Mouse (Mus musculus): ENCODE data around the gene Kcnd2. TPM values are rescaled to one million over a fixed set of nuclear protein-coding genes. Genes with fewer than 3 reads are reported as not detected.
"Not testable (repeated sequence)": the region's sequence is repeated elsewhere in the genome, so short reads cannot be mapped to it uniquely, and the experiment has no call there.

The Kcnd2 gene
- 0.06 and 0.11 TPM in 2 replicates for polyA plus RNA-seq (2012; rRNA removed)

DNA sequence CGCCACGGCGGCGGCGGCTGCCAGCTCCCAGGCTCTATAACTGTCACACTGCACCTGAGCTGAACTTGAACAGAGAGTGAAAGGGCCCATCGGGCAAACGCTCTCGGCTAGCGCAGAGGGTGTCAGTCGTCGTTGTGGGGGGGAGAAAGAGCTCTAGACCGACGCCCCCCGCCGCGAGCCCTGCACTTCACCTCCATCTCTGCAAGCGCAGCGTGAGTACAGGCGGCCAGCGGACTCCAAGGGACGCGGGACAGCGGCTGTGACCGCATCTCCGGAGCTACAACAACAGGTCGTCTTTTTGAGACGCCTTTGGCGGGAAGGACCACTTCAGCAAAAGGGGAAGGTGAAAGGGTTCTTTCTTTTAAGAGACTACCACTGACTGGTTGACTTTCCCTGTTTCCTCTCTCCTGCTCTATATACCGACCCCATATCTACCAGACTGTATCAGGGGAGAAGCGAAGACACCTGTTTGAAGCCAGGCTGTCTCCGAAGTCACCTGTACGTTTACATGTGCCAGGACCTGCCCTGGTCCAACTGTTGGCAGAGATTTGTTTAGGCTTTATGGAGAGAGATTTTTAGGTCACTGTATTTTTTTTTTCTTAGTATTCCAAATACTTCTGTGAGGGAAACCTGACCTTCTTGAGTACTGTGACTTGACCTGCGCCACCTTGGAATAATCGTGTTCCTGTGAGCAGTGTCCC is at the start of gene Kcnd2:
Gene Kcnd2, plus strand, starts transcription at position 13 of the 701 bp plus-strand sequence.
- DNase-seq (ENCODE audit: low spot score), result no peak

DNA sequence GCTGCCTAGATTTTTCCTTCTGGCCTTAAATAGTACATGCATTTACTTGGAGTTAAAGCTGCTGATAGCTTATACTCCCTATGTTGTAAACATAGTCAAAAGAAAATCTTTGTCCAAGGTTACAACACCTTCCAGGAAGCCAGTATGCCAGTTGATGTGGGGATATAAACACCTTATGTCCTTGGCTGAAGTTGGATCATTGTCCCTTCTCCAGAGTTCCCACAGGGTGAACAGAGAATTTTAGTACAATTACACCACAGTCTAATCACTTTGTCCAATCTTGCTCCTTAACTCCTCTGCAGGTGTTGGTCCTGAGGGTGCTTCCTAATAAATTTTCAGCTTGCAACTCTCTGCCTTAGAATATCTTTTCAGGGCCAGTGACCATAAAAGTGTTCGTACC is 48.7 kb upstream of the Kcnd2 start:
- DNase-seq (ENCODE audit: low spot score), result no peak

DNA sequence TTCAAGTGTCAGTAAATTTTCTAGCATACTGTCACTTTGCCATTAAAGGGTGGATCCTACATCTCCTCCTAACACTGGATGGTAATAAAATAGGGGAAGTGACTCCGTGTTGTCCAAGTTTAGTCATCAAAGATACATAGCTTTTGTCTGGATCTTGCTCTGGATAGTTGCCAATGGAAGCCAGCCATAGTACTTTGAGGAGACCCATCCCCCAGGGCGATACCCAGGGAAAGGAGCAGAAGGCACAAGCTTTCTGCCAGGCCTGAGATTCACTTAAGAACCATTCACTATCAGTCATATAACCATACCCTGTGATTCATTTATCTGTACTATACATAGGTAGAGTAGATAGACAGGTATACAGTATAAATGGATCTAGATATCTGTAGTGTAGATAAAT is 20.0 kb upstream of the Kcnd2 start:
- no peak for DNase-seq (ENCODE audit: low spot score)

DNA sequence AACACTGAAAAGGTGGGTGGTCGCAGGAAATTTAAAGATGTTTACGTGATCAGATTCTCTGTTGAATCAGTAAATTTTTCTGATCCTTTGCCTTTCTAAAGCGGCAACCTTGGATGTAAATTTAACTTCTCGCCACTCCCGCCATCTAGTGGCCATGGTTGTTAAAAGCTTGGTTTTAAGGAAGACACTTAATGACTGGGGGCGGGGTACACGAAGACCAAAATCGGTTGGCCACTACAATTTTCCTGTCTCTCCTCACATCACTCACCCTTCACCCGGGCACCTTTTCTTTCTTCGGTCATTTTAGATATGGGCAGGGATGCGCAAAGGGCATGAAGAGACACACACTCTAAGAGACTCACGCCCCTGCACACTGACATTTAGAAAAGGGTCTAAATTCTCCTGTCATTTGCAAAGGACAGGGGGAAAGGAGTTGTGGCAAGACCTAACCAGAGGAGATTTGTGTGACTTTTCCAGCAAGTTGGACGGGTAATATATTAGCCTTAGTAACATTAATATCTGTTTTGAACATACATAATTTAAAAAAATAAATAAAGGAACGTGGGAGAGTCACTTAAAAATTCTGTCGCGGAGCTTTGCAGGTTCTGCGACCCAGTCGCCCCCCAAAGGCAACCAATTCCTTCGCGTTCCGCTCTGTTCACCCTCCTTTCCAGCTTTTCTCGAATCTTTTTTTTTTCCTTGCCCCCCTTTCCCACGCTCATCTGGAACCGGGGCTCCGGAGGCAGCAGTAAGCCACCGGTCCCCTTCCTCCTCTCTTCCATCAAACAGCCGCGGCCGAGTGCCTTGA is 1.2 kb upstream of the Kcnd2 start:
- DNase-seq (ENCODE audit: low spot score), result no peak

DNA sequence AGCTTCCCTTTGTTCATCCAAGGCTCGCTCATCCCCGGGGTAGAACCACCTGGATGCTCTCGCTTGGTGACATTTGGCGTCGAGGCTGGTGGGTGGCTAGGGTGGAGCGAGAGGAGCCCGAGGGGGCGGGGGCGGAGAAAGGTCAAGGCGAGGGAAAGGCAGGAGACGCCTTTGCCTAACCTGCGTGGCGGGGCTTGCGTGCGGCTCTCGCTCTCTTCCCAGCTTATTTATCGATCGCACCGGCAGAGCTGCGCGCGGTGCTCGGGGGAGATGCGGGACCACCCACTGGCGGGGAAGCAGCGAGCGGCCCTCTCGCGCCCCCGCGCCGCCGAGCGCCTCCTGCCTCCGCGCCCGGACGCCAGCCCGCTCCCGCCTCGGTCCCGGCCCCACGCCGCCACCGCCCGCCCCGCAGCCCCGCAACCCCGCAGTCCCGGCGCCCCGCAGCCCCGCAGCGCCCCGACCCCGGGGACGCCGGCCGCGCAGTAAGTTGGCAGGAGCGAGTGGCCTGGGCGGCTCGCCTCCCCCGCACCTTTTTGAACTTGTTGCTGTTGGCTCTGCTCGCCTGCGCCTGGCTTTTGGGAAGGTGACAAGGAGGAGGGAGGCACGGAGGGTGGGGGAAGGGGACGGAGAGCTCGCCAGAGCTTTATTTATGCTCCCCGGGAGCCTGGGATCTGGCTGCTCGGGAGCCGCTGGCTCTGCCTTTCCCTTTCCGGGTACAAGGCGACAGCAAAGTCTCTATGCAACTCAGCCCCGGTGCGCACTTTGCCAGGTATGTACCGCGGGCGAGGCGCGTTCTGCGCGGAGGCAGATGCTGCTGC is 421 bp upstream of the Kcnd2 start:
- no peak for DNase-seq (ENCODE audit: low spot score)

DNA sequence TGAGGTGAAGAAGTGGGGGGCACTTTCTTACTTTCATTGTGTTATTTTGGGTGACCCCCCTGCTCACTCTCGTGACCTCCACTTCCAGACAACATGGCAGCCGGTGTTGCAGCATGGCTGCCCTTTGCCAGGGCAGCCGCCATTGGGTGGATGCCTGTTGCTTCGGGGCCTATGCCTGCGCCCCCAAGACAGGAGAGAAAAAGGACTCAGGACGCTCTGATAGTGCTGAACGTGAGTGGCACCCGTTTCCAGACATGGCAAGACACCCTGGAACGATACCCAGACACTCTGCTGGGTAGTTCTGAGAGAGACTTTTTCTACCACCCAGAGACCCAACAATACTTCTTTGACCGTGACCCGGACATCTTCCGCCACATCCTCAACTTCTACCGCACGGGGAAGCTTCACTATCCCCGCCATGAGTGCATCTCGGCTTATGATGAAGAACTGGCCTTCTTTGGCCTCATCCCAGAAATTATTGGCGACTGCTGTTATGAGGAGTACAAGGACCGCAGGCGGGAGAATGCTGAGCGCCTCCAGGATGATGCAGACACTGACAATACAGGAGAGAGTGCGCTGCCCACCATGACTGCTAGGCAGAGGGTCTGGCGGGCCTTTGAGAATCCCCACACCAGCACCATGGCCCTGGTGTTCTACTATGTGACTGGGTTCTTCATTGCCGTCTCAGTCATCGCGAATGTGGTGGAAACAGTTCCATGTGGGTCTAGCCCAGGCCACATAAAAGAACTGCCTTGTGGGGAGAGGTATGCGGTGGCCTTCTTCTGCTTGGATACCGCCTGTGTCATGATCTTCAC is 1.1 kb downstream of the Kcnd2 start:
- no peak for DNase-seq (ENCODE audit: low spot score)

DNA sequence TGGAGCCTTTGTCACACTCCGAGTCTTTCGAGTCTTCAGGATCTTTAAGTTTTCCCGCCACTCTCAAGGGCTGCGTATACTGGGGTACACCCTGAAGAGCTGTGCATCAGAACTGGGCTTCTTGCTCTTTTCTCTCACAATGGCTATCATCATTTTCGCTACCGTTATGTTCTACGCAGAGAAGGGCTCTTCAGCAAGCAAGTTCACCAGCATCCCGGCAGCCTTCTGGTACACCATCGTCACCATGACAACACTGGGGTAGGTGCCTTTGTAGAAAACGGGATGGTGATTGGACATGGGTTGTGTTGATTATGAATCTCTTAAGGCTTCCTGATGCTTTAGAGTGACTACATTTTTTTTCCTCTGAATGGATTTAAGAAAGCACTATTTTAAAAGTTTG is 1.9 kb downstream of the Kcnd2 start:
- no peak for DNase-seq (ENCODE audit: low spot score)

DNA sequence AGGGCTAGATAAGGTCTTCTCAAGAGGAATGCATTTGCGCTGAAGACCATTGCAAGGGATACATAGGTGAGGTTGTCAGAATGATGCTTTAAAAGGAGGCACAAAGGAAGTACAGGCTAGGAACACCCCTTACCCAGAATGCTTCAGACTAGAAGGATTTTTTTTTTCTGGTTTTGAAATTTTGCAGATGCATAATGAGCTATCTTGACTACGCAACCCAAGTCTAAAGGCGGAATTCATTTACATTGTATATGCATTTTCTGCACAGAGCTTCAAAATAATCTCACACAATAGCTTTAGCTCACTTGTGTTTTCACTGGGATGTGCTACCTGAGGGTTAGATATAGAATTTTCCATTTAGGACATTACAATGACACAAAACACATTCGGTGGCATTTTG is 10.8 kb downstream of the Kcnd2 start:
- no peak for DNase-seq (ENCODE audit: low spot score)

DNA sequence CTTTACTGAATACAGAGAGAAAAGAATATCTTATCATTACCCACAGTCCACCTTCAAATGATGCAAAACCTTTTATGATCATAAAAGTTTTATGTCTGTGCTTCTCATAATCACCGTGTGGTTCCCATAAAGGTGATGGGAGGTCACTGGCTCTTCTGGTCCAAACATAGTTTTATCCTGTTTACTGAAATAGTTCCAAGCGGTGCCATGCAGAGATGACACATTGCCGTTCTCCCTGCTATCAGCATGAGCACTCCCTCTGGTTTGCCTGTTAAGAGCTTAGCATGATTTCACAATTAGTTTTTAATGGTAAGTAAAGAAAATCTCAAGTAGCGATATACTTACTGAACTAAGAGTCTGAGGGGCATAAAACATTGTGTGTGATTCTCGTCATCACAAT is 43.7 kb downstream of the Kcnd2 start:
- DNase-seq (ENCODE audit: low spot score), result no peak

DNA sequence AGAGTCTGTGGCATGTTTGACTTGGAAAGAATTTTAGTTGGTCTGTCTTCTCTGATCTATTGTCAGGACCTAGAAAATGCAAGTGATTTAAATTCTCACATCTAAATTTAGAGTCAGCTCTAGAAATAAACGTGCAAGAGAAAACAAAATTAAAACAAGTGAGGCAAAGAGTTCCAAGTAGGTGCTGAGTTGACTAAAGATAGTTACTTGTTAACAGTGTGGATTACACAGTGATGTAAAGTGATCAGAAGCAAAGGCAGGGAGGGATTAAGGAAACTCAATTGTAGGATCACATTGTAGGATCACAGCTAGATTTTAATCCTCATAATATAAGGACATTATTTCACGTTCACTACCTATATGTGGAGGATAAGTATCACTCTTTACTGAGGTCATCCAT is 52.6 kb downstream of the Kcnd2 start:
- no peak for DNase-seq (ENCODE audit: low spot score)

DNA sequence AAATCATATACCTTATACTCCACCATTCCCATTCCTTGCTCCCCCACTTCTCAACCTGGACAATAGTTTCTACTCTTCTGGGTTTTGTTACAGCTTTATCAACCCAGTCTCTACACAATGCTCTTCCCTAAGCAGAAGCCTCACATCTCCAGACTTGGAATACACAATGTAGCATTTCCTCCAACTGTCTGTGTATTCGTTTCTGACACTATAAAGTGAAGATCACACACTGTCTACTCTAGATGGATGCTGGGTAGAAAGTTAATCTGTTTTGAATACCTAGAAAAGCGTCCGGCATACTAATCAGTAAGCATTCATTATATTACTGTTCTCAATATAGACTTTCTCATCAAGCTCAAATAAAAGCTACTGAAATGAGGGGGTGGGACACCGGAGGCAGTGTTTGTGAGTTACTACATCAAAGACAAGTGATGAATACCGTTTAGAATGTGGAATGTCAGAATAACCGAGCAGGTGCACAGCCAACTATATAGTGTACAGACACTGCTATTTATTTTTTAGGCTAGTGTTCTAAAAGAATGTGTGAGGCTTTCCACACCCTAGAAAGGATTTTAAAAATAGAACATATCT is 62.1 kb downstream of the Kcnd2 start:
- no peak for DNase-seq (ENCODE audit: low spot score)

DNA sequence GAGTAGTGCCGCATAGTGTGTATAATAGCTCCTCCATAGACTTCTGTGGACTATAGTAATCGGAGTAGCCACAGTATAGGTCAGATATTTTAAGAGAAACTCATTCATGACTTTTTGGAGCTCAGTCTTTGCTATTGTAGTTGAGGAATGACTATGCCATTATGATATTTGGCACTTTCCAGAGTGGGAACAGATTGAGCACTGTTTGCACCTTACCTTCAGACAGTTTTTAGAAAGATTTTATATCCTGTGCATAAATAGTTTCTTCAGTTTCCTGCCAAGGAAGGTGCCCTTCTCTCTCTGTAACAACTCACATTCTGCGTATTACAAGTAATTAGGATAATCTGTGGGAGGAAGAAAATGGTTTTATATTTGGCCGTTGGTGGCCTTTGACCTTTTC is 89.6 kb downstream of the Kcnd2 start:
- no peak for DNase-seq (ENCODE audit: low spot score)

DNA sequence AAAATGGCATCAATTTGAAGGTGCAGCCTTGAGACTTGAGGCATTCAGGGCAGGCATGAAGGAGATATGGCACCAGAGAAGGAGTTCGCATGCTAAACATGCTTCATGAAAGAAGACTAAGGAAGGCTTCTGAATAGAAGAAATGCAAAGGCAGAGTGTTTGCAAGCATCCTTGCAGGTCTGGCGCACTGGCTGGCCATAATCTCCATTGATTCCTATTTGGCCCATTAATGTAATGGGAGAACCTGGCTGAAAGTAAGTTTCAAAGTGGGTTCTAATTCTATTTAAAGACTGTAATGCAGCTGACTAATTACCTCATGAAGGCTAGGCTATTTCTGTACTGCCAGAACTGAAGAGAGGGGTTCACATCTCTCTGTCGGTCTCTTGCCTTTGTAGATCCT is 94.9 kb downstream of the Kcnd2 start:
- DNase-seq (ENCODE audit: low spot score), result no peak

DNA sequence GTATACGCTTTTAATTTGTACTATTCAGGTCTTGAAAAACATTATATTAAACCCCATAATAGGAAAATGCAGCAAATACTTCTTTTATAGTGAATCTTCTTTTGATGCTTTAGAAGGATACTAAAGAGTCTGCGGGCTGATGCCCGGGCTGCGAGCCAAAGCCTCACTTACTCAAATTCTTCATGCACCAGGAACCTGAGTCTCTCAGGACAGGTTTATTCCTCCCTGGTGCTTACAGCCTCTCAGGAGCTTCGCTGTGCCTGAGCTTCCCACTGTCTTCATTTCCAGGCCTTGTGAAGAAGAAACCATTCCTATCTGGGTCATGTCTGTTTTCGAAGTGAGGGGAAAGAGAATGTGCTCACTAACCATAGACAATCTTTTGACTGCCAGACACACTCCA is 106.1 kb downstream of the Kcnd2 start:
- DNase-seq (ENCODE audit: low spot score), result no peak

DNA sequence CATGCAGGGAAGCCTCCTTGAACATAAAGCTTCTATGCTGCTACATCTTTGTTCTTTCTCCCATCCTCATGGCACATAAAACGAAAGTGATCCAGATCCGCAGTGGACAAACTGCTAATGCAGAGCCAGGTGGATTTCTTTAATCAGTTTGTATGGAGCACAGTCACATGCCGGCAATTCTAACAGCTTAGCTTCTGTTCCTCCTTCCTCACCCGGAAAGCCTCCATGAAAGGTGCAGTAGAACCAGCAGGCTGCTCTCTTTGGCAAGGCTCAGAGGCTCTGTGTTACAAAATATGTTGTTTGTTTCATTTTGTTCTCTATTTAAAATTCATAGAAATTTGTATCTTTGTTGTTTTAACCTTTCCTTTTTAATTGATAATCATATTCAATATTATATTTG is 106.9 kb downstream of the Kcnd2 start:
- DNase-seq (ENCODE audit: low spot score), result no peak

DNA sequence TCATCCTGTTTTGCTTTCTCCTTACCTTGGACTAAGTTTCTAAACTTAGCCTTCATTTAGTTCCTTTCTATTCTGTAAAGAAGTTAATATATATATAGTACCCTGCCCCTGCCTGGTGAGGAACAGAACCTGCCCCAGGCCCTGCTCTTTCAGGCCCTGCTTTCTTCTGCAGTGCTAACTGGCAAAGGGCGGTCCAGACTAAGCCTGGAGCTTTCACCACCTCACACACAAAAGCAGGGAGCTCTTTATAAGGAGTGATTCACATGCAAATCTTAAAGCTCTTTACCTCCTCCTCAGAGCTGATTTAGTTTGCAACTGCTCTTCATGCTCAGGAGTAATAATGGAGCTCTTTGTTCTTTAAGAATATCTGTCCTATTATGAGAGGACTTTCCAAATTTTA is 109.9 kb downstream of the Kcnd2 start:
- DNase-seq (ENCODE audit: low spot score), result no peak

DNA sequence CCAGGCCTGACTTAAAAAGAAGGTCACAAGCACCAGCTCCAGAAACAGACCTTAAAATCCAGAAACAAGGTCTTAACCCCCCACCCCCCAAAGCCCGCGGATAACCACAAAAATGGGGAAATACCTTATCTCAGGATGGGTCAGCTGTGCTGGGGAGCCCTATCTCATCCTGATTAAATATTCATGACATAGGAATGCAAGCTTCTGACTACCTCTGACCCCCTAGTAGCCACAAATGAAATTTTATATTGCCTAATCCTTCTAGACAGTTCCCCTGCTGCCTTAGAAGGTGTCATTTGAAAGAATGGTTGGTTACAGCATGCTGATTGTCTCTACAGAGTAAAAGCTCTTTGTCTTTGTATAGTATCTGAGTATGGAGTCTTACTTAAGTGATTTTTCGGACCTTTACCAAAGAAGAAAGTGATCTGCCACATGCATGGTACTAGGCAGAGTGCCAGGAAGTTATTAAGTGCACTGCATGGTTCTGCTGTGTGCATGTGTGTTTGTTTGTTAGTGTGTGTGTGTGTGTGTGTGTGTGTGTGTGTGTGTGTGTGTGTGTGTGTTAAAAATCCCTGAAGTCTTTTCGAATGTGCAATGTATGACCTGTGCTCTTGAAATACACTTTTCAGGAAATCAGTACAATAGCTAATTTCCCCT is 111.9 kb downstream of the Kcnd2 start:
- DNase-seq (ENCODE audit: low spot score), result no peak

DNA sequence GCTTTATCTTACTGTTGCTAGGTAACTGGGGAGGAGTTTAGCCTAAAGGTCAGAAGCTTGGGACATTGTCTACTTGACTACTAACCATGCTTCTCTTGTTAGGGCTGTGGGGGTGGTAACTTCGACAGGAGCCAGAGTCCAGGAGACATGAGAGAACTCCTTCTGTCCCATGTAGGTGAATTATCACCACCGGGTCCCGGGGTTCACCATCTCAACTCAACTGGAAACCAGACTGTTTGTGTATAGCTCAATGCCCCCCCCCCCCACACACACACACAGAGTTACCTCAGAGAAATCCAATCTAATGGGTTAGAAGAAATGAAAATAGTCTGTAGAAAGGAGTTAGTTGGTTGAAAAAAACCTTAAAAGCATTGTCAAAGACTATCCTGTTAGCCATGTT is 170.0 kb downstream of the Kcnd2 start:
- DNase-seq (ENCODE audit: low spot score), result not testable (repeated sequence)

DNA sequence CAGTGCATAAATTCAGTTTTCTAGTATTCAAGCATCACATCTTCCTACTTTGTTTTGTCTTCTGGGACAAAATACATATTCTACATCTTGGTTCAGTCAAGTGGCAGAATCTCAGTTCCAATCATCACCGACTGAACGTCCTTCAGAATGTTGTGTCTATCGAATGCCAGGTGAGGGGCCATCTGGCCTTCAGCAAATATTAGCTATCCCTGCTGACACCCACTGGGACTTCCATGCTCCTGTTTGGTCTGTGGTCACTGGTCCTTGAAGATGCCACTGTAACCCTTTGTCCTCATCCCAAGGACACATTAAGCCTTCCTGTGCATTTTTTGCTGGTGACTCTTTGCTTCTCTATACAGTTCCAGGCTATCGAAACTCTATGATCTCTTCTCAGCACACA is 176.5 kb downstream of the Kcnd2 start:
- DNase-seq (ENCODE audit: low spot score), result no peak

DNA sequence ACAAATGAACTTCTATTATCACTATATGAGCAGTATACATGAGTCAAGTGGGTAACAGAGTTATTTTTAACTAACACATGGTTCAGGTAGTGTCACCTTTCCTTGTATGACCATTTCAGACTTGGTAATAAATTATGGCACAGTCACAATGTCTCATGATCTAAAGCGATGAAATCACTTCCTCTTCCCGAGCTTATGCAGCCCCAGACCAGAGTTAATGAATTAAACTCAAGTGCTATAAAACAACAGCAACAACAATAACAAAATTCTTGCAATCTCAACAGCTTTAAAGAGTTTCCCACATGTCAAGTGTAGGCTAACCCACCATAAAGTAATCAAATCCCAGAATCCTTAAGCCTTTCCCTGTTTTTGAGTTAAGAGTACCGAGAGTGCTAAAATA is 198.4 kb downstream of the Kcnd2 start:
- no peak for DNase-seq (ENCODE audit: low spot score)

DNA sequence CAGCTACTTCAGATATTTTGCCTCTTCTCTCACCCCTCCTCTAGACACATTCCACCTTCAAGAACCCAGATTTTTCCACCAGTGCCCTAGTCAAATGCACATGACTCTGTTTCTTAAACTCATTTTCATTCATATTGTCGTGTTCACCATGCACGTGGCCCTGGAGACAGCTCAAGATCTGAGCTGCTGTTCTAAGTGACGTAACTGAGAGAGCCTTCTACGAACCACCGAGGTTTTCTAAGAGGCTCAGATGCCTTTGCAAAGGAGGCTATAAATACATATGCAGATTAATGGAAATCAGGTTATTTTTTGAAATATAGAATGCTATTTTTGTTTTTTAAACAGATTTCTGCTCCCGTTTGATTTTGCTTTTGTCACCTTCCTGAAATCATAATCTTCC is 202.9 kb downstream of the Kcnd2 start:
- no peak for DNase-seq (ENCODE audit: low spot score)

Data from urinary bladder, adult 2 months (tissue).